Mouse (Mus musculus): Measurements from ENCODE around the gene Crlf1.

- no peak for TF ChIP-seq CTCF (IDR thresholded peaks at IDR 0.05 in 2 of 3, conservative IDR thresholded peaks at IDR 0.05 in 1 of 3; ENCODE audit: control insufficient read depth in 1 of 3, insufficient read depth in 1 of 3, low read depth in 2 of 3, low read length in 3 of 3, poor library complexity in 1 of 3, severe bottlenecking in 1 of 3)
- TF ChIP-seq ZC3H11A (IDR thresholded peaks at IDR 0.05; ENCODE audit: low read depth, low read length), result no peak
- no peak for TF ChIP-seq POLR2A (IDR thresholded peaks at IDR 0.05; ENCODE audit: control insufficient read depth in 1 of 2, insufficient read depth in 1 of 2, low read depth in 1 of 2, low read length in 2 of 2, poor library complexity in 1 of 2)
- no peak for TF ChIP-seq EP300 (IDR thresholded peaks at IDR 0.05; ENCODE audit: low read depth in 1 of 2, low read length in 2 of 2)
- no peak for TF ChIP-seq ETS1 (IDR thresholded peaks at IDR 0.05; ENCODE audit: low read depth, low read length)
- no peak for TF ChIP-seq SIN3A (IDR thresholded peaks at IDR 0.05; ENCODE audit: low read length)
- TF ChIP-seq MAX (IDR thresholded peaks at IDR 0.05; ENCODE audit: low read length), result no peak
- TF ChIP-seq TCF12 (IDR thresholded peaks at IDR 0.05; ENCODE audit: low read depth, low read length), result no peak
Observed at GRCm38 (mm10) chr8:70458462-70458861, 34.5 kb upstream of the Crlf1 start.

Data from MEL (cell line).